Mouse (Mus musculus): ENCODE results near the gene Gba. TPM values are rescaled to one million over a fixed set of nuclear protein-coding genes. Genes with fewer than 3 reads are reported as not detected.

The Gba gene
- polyA plus RNA-seq, 1 experiment = 40.6 TPM

GRCm38 (mm10) chr3:89224796-89225195 is 22.1 kb downstream of the Gba start:
- Histone ChIP-seq H3K27me3 (ENCODE audit: control insufficient read depth, insufficient read depth, insufficient read length) (no peaks in the 10 kb centered on the region), H3K4me3 (ENCODE audit: insufficient read depth, poor library complexity, severe bottlenecking) (no peak overlapping the region), H3K79me3 (ENCODE audit: low read depth) (no peaks in the 10 kb centered on the region), H3ac (ENCODE audit: control insufficient read depth, insufficient read length, low read depth) (no peak overlapping the region), H3K36me3 (ENCODE audit: control insufficient read depth, insufficient read depth) (no peaks in the 10 kb centered on the region), H3K79me2 (ENCODE audit: control insufficient read depth, insufficient read depth) (no peaks in the 10 kb centered on the region)
- TF ChIP-seq MYOG (IDR thresholded peaks at IDR 0.05; ENCODE audit: control insufficient read depth, extremely low read depth, insufficient read length) (no peak), FOSL1 (IDR thresholded peaks at IDR 0.05; ENCODE audit: insufficient read depth, low read length, poor library complexity, severe bottlenecking) (no peak), MAX (IDR thresholded peaks at IDR 0.05) (no peak)

GRCm38 (mm10) chr3:89225321-89225815 is 22.6 kb downstream of the Gba start:
- Histone ChIP-seq H3K79me3 (ENCODE audit: low read depth) (no peaks in the 10 kb centered on the region), H3K79me2 (ENCODE audit: control insufficient read depth, insufficient read depth) (no peaks in the 10 kb centered on the region), H3K27me3 (ENCODE audit: control insufficient read depth, insufficient read depth, insufficient read length) (no peaks in the 10 kb centered on the region), H3K4me3 (ENCODE audit: insufficient read depth, poor library complexity, severe bottlenecking) (no peak overlapping the region), H3K36me3 (ENCODE audit: control insufficient read depth, insufficient read depth) (no peaks in the 10 kb centered on the region), H3ac (ENCODE audit: control insufficient read depth, insufficient read length, low read depth) (no peak overlapping the region)
- TF ChIP-seq MYOD1 (IDR thresholded peaks at IDR 0.05; ENCODE audit: control insufficient read depth, insufficient read length, low read depth) (no peak), FOSL1 (IDR thresholded peaks at IDR 0.05; ENCODE audit: insufficient read depth, low read length, poor library complexity, severe bottlenecking) (no peak), USF1 (IDR thresholded peaks at IDR 0.05; ENCODE audit: low read depth) (no peak), MYOG (IDR thresholded peaks at IDR 0.05; ENCODE audit: control insufficient read depth, extremely low read depth, insufficient read length) (no peak), CEBPB (IDR thresholded peaks at IDR 0.05; ENCODE audit: low read depth) (no peak), CTCF (IDR thresholded peaks at IDR 0.05; ENCODE audit: control insufficient read depth, insufficient read depth, insufficient read length) (no peak)

GRCm38 (mm10) chr3:89225918-89226317 is 23.2 kb downstream of the Gba start:
- no peaks in the 10 kb centered on the region for H3K79me3 ChIP-seq (ENCODE audit: low read depth)
- no peaks in the 10 kb centered on the region for H3K36me3 ChIP-seq (ENCODE audit: control insufficient read depth, insufficient read depth)
- H3K27me3 ChIP-seq (ENCODE audit: control insufficient read depth, insufficient read depth, insufficient read length) = no peaks in the 10 kb centered on the region
- no peaks in the 10 kb centered on the region for H3K79me2 ChIP-seq (ENCODE audit: control insufficient read depth, insufficient read depth)
- H3K4me3 ChIP-seq (ENCODE audit: insufficient read depth, poor library complexity, severe bottlenecking) = no peak overlapping the region
- TF ChIP-seq CEBPB (IDR thresholded peaks at IDR 0.05; ENCODE audit: low read depth) (no peak), MYOG (IDR thresholded peaks at IDR 0.05; ENCODE audit: control insufficient read depth, extremely low read depth, insufficient read length) (no peak), MYOD1 (IDR thresholded peaks at IDR 0.05; ENCODE audit: control insufficient read depth, insufficient read length, low read depth) (no peak)
- no peak overlapping the region for H3ac ChIP-seq (ENCODE audit: control insufficient read depth, insufficient read length, low read depth)

- Histone ChIP-seq H3K27me3 (ENCODE audit: control insufficient read depth, insufficient read depth, insufficient read length) (no peaks in the 10 kb centered on the region), H3K4me3 (ENCODE audit: insufficient read depth, poor library complexity, severe bottlenecking) (no peak overlapping the region), H3K36me3 (ENCODE audit: control insufficient read depth, insufficient read depth) (no peaks in the 10 kb centered on the region), H3K79me2 (ENCODE audit: control insufficient read depth, insufficient read depth) (no peaks in the 10 kb centered on the region), H3K79me3 (ENCODE audit: low read depth) (no peaks in the 10 kb centered on the region), H3ac (ENCODE audit: control insufficient read depth, insufficient read length, low read depth) (no peak overlapping the region)
- TF ChIP-seq CTCF (IDR thresholded peaks at IDR 0.05; ENCODE audit: control insufficient read depth, insufficient read depth, insufficient read length) = no peak
Observed at GRCm38 (mm10) chr3:89226361-89226760, 23.6 kb downstream of the Gba start.

- Histone ChIP-seq H3K79me2 (ENCODE audit: control insufficient read depth, insufficient read depth) (no peaks in the 10 kb centered on the region), H3K27me3 (ENCODE audit: control insufficient read depth, insufficient read depth, insufficient read length) (no peaks in the 10 kb centered on the region), H3ac (ENCODE audit: control insufficient read depth, insufficient read length, low read depth) (no peak within 1 kb of the TSS), H3K36me3 (ENCODE audit: control insufficient read depth, insufficient read depth) (no peaks in the 10 kb centered on the region), H3K79me3 (ENCODE audit: low read depth) (no peaks in the 10 kb centered on the region), H3K4me3 (ENCODE audit: insufficient read depth, poor library complexity, severe bottlenecking) (no peak within 1 kb of the TSS)
- TF ChIP-seq FOSL1 (IDR thresholded peaks at IDR 0.05; ENCODE audit: insufficient read depth, low read length, poor library complexity, severe bottlenecking) = no peak
- TF ChIP-seq MYOG (IDR thresholded peaks at IDR 0.05; ENCODE audit: control insufficient read depth, extremely low read depth, insufficient read length) = no peak
- TF ChIP-seq CTCF (IDR thresholded peaks at IDR 0.05; ENCODE audit: control insufficient read depth, insufficient read depth, insufficient read length) = no peak
- no peak for TF ChIP-seq MYOD1 (IDR thresholded peaks at IDR 0.05; ENCODE audit: control insufficient read depth, insufficient read length, low read depth)
Observed at GRCm38 (mm10) chr3:89226900-89227299, 24.2 kb downstream of the Gba start, which contains the start of gene Mtx1. Mtx1 (minus strand) TSS chr3:89227088.

GRCm38 (mm10) chr3:89227307-89228179 is 24.8 kb downstream of the Gba start:
- Histone ChIP-seq H3K4me3 (ENCODE audit: insufficient read depth, poor library complexity, severe bottlenecking) (no peak overlapping the region), H3K27me3 (ENCODE audit: control insufficient read depth, insufficient read depth, insufficient read length) (no peaks in the 10 kb centered on the region), H3ac (ENCODE audit: control insufficient read depth, insufficient read length, low read depth) (no peak overlapping the region), H3K36me3 (ENCODE audit: control insufficient read depth, insufficient read depth) (no peaks in the 10 kb centered on the region), H3K79me3 (ENCODE audit: low read depth) (no peaks in the 10 kb centered on the region), H3K79me2 (ENCODE audit: control insufficient read depth, insufficient read depth) (no peaks in the 10 kb centered on the region)
- TF ChIP-seq MAX (IDR thresholded peaks at IDR 0.05) (no peak), USF1 (IDR thresholded peaks at IDR 0.05; ENCODE audit: low read depth) (no peak), FOSL1 (IDR thresholded peaks at IDR 0.05; ENCODE audit: insufficient read depth, low read length, poor library complexity, severe bottlenecking) (no peak), CTCF (IDR thresholded peaks at IDR 0.05; ENCODE audit: control insufficient read depth, insufficient read depth, insufficient read length) (no peak), MYOD1 (IDR thresholded peaks at IDR 0.05; ENCODE audit: control insufficient read depth, insufficient read length, low read depth) (no peak), CEBPB (IDR thresholded peaks at IDR 0.05; ENCODE audit: low read depth) (no peak), MYOG (IDR thresholded peaks at IDR 0.05; ENCODE audit: control insufficient read depth, extremely low read depth, insufficient read length) (no peak)
